Mouse (Mus musculus) liver, postnatal 0 days (tissue): ENCODE measurements around the gene Avp. TPM values are rescaled to one million over a fixed set of nuclear protein-coding genes. Genes with fewer than 3 reads are reported as not detected.

ENCODE experiments used
- ATAC-seq: fragments of 200-750 bp; cut with Nextera tagmentation; 2 replicates; pipeline ENCODE4 v1.8.0; 2017; ENCODE audit warnings: mild to moderate bottlenecking, moderate library complexity
- DNase-seq: peaks from one replicate; pipeline ENCODE4 v3.0.0-alpha.2; 2016
- H3K27ac ChIP-seq: fragments of 300-500 bp; sonication (generic); 2 replicates; pipeline ENCODE4 v1.5.1; 2014; ENCODE audit warnings: antibody characterized with exemption, moderate library complexity, mild to moderate bottlenecking, low read depth
- H3K27me3 ChIP-seq: fragments of 300-500 bp; sonication (generic); 2 replicates; pipeline ENCODE4 v1.6.1; 2014; ENCODE audit warnings: low read length, control low read depth, mixed read lengths; ENCODE audit not compliant: insufficient read depth
- H3K36me3 ChIP-seq: fragments of 300-500 bp; sonication (generic); replicated peaks from 2 replicates; pipeline ENCODE4 v1.6.1; 2014; ENCODE audit warnings: mild to moderate bottlenecking, control low read depth, low read length, moderate library complexity, mixed read lengths; ENCODE audit not compliant: insufficient read depth
- H3K4me1 ChIP-seq: fragments of 300-500 bp; sonication (generic); 2 replicates; pipeline ENCODE4 v1.6.1; 2014; ENCODE audit warnings: antibody characterized with exemption, mild to moderate bottlenecking, control low read depth; ENCODE audit not compliant: insufficient read depth
- H3K4me2 ChIP-seq: fragments of 300-500 bp; sonication (generic); 2 replicates; pipeline ENCODE4 v1.6.1; 2014; ENCODE audit warnings: low read depth, mild to moderate bottlenecking, low read length, moderate library complexity, mixed read lengths
- H3K4me3 ChIP-seq: fragments of 300-500 bp; sonication (generic); 2 replicates; pipeline ENCODE4 v1.5.1; 2014; ENCODE audit warnings: low read depth, low read length
- H3K9ac ChIP-seq: fragments of 300-500 bp; sonication (generic); replicated peaks from 2 replicates; pipeline ENCODE4 v1.6.1; 2014; ENCODE audit warnings: mild to moderate bottlenecking, moderate library complexity
- H3K9me3 ChIP-seq: fragments of 300-500 bp; sonication (generic); 2 replicates; pipeline ENCODE4 v1.6.1; 2016; ENCODE audit warnings: mild to moderate bottlenecking, control low read depth, low read length, mixed read lengths
- CTCF ChIP-seq: sonication (generic); IDR thresholded peaks from 2 replicates; pipeline ENCODE4 v1.5.1; 2016; ENCODE audit warnings: antibody characterized with exemption, low read depth
- EP300 ChIP-seq: IDR thresholded peaks from 2 replicates; pipeline ENCODE4 v1.6.1; 2016; ENCODE audit warnings: antibody characterized with exemption, low read depth, mild to moderate bottlenecking
- WGBS: fragments of 180-500 bp; shearing (Covaris S2); extraction: QIAGEN DNeasy Blood & Tissue Kit; methylation state at CpG from one replicate; pipeline ENCODE4 v1.1.7; 2014; ENCODE audit not compliant: insufficient replicate concordance; 5-methylcytosine and 5-hydroxymethylcytosine counted together
- polyA plus RNA-seq: library from polyadenylated mRNA; unstranded; fragments of >200 nt; fragmentation: Nextera tagmentation; extraction: Ambion mirVana; gene quantifications from 2 replicates; pipeline ENCODE4 v1.2.1, GENCODE M21; 2015

Gene Avp
- not detected in 2 replicates for polyA plus RNA-seq

DNA sequence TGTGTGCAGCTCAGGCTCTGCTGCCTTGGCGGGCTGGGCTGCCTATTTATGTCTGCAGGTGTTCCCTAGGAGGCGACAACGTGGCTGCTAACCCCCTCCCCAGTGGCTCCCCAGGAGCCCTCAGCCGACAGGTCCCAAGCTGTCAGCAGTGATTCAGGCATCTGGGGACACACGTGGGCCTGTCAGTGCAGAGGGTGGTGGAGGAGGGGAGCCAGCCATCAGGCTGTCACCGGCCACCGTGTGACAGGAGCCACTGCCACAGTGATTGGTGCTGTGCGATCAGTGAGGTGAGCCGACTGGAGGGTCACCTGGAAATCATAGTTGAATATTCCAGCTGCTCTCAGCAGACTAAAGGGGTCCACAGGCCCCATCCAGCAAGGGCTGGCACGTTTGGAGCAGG lies at the start of gene Avp:
TSS of gene Avp (minus strand) at position 3 of the 400 bp plus-strand sequence.
- Histone ChIP-seq H3K4me1 (peaks cover 7% of the 10 kb centered on the region; the same call in 1 of the 2 replicates), H3K27me3 (peaks cover 55% of the 10 kb centered on the region), H3K27ac (no peak within 1 kb of the TSS), H3K4me3 (no peak within 1 kb of the TSS), H3K4me2 (no peak within 1 kb of the TSS), H3K9me3 (no peaks in the 10 kb centered on the region), H3K9ac (no peak within 1 kb of the TSS), H3K36me3 (no peaks in the 10 kb centered on the region)
- WGBS, result 46% methylated on average over 10 of the region's 10 CpGs
- DNase-seq (no peak), ATAC-seq (no peak)
- TF ChIP-seq EP300 (no peak), CTCF (no peak)

DNA sequence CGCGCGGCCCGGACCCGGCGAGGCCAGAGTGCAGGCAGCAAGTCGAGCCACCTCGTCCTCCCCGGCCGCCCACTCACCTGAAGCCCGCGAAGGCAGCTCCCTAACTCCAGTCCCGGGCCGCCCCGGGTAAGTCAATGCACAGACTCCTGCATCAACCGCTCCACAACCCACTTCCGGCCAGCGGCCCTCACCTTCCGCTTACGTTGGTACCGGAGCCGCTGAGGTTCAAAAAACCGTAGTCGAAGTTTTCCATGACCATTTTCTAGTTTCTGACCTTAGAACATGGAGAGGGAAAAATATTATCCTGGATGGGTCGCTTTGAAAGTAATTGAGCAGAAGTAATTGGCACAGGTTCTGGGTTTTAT lies 47.5 kb upstream of the Avp start, which contains the start of the genes Fastkd5 and Ubox5:
TSS of gene Fastkd5 (minus strand) at position 189 of the 365 bp plus-strand sequence.
TSS of gene Ubox5 (minus strand) at position 200 of the 365 bp plus-strand sequence.
- ATAC-seq, result peak; percentile 89
- no peaks in the 10 kb centered on the region for H3K9me3 ChIP-seq
- DNase-seq, result peak; percentile 91
- peak within 1 kb of the TSS; percentile 93 for H3K27ac ChIP-seq
- WGBS, result under 1% methylated on average over 25 of the region's 25 CpGs
- TF ChIP-seq EP300, result peak; percentile 74
- no peak for TF ChIP-seq CTCF
- H3K4me2 ChIP-seq, result peak within 1 kb of the TSS; percentile 97
- peaks cover 16% of the 10 kb centered on the region for H3K36me3 ChIP-seq
- H3K9ac ChIP-seq, result peak within 1 kb of the TSS; percentile 96
- H3K4me1 ChIP-seq, result peaks cover 13% of the 10 kb centered on the region
- peaks cover 14% of the 10 kb centered on the region for H3K27me3 ChIP-seq
- peak within 1 kb of the TSS; percentile 99 for H3K4me3 ChIP-seq

DNA sequence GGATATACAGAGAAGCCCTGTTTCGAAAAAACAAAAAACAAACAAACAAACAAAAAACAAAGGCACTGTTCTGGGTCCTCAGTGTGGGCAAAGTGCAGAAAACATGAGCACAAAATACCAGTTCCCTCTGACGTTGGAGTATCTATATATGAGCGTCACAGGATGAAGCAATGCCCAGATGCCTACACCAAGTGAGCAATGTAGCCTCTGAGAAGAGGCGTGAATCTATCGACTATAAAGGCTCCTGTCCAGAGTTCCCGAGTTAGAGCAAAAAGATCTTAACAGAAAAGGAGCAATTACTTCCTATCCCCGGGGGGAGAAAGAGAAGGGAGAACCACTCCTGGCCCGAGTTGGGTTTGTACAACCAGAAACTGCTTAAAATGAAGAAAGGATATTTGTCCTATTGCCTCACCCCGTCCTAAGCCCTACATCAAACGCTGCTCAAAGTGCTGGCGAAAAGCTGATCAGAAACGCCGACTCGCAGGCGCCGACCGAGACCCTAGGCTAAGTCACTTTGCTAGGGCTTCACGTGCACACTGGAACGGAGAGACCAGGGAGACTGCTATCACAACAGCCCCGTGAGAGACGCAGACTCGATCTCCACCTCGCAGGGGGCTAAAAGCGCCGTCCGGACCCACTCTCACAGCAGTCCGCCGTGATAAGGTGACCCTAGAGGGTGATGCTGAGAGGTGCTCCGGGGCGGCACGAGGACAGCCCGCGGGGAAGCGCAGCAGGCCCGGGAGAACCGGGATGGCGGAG lies 46.9 kb upstream of the Avp start:
- H3K36me3 ChIP-seq, result peaks cover 17% of the 10 kb centered on the region
- no peaks in the 10 kb centered on the region for H3K9me3 ChIP-seq
- TF ChIP-seq CTCF (no peak), EP300 (no peak)
- H3K4me2 ChIP-seq, result peak overlapping the region; percentile 97
- DNase-seq (no peak), ATAC-seq (peak; percentile 73)
- peaks cover 13% of the 10 kb centered on the region for H3K4me1 ChIP-seq
- WGBS, result under 1% methylated on average over 37 of the region's 37 CpGs
- peaks cover 9% of the 10 kb centered on the region for H3K27me3 ChIP-seq
- H3K27ac ChIP-seq, result peak overlapping the region; percentile 93
- peak overlapping the region; percentile 96 for H3K9ac ChIP-seq
- H3K4me3 ChIP-seq, result peak overlapping the region; percentile 99

DNA sequence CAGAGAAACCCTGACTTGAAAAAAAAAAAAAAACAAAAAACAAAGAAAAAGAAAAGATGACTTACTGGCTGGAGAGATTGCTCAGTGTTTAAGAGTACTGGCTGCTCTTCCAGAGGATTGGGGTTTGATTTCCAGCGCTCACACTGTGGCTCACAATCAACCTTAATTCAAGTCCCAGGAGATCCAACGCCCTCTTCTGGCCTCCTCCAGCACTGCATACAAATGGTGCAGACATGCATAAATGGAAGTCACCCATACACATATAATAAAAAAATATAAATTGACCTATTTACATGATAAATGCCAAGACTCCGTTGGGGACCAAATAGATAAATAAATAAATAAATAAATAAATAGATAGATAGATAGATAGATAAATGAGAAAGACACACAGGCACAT lies 46.1 kb upstream of the Avp start:
- Histone ChIP-seq H3K4me2 (peak overlapping the region; percentile 97), H3K4me1 (peaks cover 13% of the 10 kb centered on the region), H3K27me3 (peaks cover under 1% of the 10 kb centered on the region; the same call in 1 of the 2 replicates), H3K9me3 (no peaks in the 10 kb centered on the region), H3K9ac (peak overlapping the region; percentile 96), H3K27ac (no peak overlapping the region), H3K36me3 (peaks cover 17% of the 10 kb centered on the region), H3K4me3 (no peak overlapping the region; the same call in 1 of the 2 replicates)
- WGBS, result 61% methylated on average over 3 of the region's 3 CpGs
- DNase-seq, result no peak
- ATAC-seq, result no peak
- TF ChIP-seq EP300 (no peak), CTCF (peak; percentile 42)

DNA sequence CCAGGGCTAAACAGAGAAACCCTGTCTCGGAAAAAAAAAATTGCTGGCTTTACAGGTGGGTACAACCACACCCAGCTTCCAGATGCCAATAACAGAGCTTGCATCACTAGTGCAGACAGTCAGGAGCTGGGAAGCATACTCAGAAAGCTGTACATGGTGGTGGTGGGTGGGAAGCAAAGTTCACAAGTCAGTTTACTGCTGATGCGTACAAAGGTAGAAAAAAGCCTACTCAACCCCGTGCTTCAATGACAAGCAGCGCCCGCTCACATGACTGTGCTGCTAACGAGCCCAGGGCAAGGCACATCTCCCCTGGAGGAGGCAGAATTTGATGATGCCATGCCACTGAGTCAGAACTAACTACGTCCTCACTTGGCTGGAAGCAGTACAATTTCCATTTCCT lies 36.6 kb upstream of the Avp start:
- no peaks in the 10 kb centered on the region for H3K4me1 ChIP-seq
- no peaks in the 10 kb centered on the region for H3K27me3 ChIP-seq
- H3K9ac ChIP-seq, result no peak overlapping the region
- ATAC-seq, result no peak
- H3K27ac ChIP-seq, result no peak overlapping the region
- 87% methylated on average over 7 of the region's 7 CpGs for WGBS
- TF ChIP-seq EP300, result no peak
- H3K4me3 ChIP-seq, result no peak overlapping the region
- H3K4me2 ChIP-seq, result no peak overlapping the region
- DNase-seq, result no peak
- no peaks in the 10 kb centered on the region for H3K9me3 ChIP-seq
- peaks cover 22% of the 10 kb centered on the region for H3K36me3 ChIP-seq

DNA sequence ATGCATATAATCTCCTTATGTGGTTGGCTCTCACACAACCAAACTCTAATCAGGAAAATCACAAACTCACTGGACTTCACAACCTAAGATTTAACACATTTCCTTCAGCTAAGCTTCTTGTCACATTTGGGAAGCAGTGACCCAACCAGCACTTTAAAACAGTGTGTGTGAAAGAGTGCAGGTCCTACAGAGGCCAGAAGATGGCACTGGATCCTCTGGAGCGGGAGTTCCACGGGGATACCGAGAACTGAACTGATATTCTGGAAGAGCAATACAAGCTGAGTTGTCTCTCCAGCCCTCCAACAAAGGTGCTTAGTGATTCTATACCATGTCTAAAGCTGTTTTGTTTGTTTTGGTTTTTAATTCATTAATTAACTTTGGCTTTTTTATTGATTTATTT lies 30.7 kb upstream of the Avp start:
- TF ChIP-seq EP300 (no peak), CTCF (peak; percentile 66)
- H3K4me2 ChIP-seq, result no peak overlapping the region
- no peak overlapping the region for H3K27ac ChIP-seq
- no peaks in the 10 kb centered on the region for H3K27me3 ChIP-seq
- H3K4me1 ChIP-seq, result no peaks in the 10 kb centered on the region
- peaks cover 19% of the 10 kb centered on the region for H3K36me3 ChIP-seq
- ATAC-seq (no peak), DNase-seq (no peak)
- WGBS, result 68% methylated on average over 3 of the region's 3 CpGs
- no peak overlapping the region for H3K4me3 ChIP-seq
- H3K9ac ChIP-seq, result no peak overlapping the region
- H3K9me3 ChIP-seq, result no peaks in the 10 kb centered on the region
